Mouse (Mus musculus): ENCODE data around the gene Syk. TPM values are rescaled to one million over a fixed set of nuclear protein-coding genes. Genes with fewer than 3 reads are reported as not detected.

Gene Syk
- polyA plus RNA-seq, 1 experiment from 2014 or later = 1.8 TPM

GRCm38 (mm10) chr13:52551275-52551674 lies 31.7 kb upstream of the Syk start:
- Histone ChIP-seq H3K27me3 (replicated peaks) (no peaks in the 10 kb centered on the region), H3K9ac (no peak overlapping the region), H3K4me3 (no peak overlapping the region), H3K4me2 (no peak overlapping the region), H3K36me3 (replicated peaks) (no peaks in the 10 kb centered on the region), H3K9me3 (no peaks in the 10 kb centered on the region), H3K4me1 (no peaks in the 10 kb centered on the region), H3K27ac (no peak overlapping the region)
- 86% methylated on average over 9 of the region's 9 CpGs for WGBS
- ATAC-seq (replicated peaks) = no peak

- no peaks in the 10 kb centered on the region for H3K27me3 ChIP-seq (replicated peaks)
- no peak overlapping the region for H3K4me2 ChIP-seq
- ATAC-seq (replicated peaks) = peak; percentile 71
- H3K27ac ChIP-seq = peak overlapping the region; percentile 42
- no peak overlapping the region for H3K4me3 ChIP-seq
- H3K4me1 ChIP-seq = no peaks in the 10 kb centered on the region
- WGBS = 53% methylated on average over 9 of the region's 9 CpGs
- H3K9me3 ChIP-seq = no peaks in the 10 kb centered on the region
- H3K36me3 ChIP-seq (replicated peaks) = no peaks in the 10 kb centered on the region
- H3K9ac ChIP-seq = no peak overlapping the region
Observed at GRCm38 (mm10) chr13:52552822-52553477, 30.0 kb upstream of the Syk start.

DNA sequence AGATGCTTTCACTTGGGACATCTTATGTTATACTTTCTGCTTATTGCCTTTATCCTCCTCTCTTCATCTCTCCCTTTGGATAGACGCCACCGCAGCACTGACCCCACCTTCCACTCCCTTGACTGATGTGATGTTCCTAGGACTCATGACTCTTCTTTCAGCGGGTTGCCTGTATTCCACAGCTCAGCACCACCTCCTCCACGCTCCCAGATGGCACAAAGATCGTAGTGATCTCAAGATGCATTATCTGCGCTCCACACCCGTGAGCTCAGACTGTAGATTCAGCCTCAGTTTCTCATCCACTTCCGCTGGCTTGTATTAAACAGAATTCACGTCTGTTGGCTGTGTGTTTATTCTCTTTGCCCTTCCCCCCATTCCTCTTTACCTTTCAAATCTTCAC lies 28.3 kb upstream of the Syk start:
- no peak overlapping the region for H3K4me2 ChIP-seq
- ATAC-seq (replicated peaks) = no peak
- H3K9me3 ChIP-seq = no peaks in the 10 kb centered on the region
- no peak overlapping the region for H3K27ac ChIP-seq
- WGBS = 93% methylated on average over 9 of the region's 9 CpGs
- H3K4me1 ChIP-seq = no peaks in the 10 kb centered on the region
- H3K27me3 ChIP-seq (replicated peaks) = no peaks in the 10 kb centered on the region
- no peak overlapping the region for H3K9ac ChIP-seq
- no peaks in the 10 kb centered on the region for H3K36me3 ChIP-seq (replicated peaks)
- H3K4me3 ChIP-seq = no peak overlapping the region

DNA sequence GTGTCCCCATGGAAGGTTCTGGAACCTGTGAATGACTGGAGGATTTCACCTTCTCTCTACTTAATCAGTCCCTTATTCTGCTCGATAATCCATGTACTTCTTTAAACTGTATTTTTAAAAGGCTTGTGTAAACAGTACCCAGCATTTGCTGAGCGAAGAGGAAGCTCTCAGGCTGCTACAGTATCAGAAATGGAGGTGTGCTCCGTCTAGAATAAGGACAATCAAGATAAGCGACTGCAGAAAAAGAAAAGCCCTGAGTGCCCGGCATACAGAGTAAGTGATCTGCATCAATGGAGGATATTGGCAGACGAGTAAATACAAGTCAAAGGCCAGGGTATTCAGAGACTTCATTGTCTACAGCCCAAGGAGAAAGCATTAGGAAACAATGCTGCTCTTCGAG lies 25.6 kb upstream of the Syk start:
- no peak for ATAC-seq (replicated peaks)
- no peak overlapping the region for H3K9ac ChIP-seq
- no peak overlapping the region for H3K4me2 ChIP-seq
- WGBS = 57% methylated on average over 7 of the region's 7 CpGs
- H3K27me3 ChIP-seq (replicated peaks) = no peaks in the 10 kb centered on the region
- peaks cover 10% of the 10 kb centered on the region for H3K4me1 ChIP-seq
- no peaks in the 10 kb centered on the region for H3K9me3 ChIP-seq
- no peaks in the 10 kb centered on the region for H3K36me3 ChIP-seq (replicated peaks)
- H3K4me3 ChIP-seq = no peak overlapping the region
- H3K27ac ChIP-seq = no peak overlapping the region

GRCm38 (mm10) chr13:52561367-52562165 lies 21.4 kb upstream of the Syk start:
- H3K27me3 ChIP-seq (replicated peaks) = no peaks in the 10 kb centered on the region
- H3K27ac ChIP-seq = no peak overlapping the region
- 74% methylated on average over 8 of the region's 8 CpGs for WGBS
- no peak overlapping the region for H3K9ac ChIP-seq
- no peak for ATAC-seq (replicated peaks)
- no peaks in the 10 kb centered on the region for H3K9me3 ChIP-seq
- H3K4me3 ChIP-seq = no peak overlapping the region
- no peaks in the 10 kb centered on the region for H3K36me3 ChIP-seq (replicated peaks)
- peaks cover 12% of the 10 kb centered on the region for H3K4me1 ChIP-seq
- H3K4me2 ChIP-seq = no peak overlapping the region

DNA sequence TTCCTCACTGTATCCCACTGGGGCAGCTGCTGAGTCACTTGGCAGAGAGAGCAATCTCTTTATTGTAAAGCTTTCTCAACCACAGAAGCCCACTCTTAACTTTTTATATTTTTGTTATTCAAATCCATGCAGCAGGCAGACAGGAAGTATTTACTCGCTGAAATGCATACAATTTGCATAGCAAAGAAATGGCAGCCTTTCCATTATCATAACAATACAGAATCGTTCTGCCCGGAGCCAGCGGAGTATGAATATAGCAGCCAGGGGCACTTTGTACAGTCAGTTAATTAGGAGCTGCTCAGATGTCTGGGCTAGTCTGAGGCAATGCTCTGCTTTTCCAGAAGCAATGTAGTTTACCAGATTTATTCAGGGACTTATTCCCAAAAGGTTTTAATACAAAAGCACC lies 20.8 kb upstream of the Syk start:
- peaks cover 12% of the 10 kb centered on the region for H3K4me1 ChIP-seq
- no peaks in the 10 kb centered on the region for H3K36me3 ChIP-seq (replicated peaks)
- no peaks in the 10 kb centered on the region for H3K27me3 ChIP-seq (replicated peaks)
- H3K4me2 ChIP-seq = no peak overlapping the region
- H3K4me3 ChIP-seq = no peak overlapping the region
- 8% methylated on average over 4 of the region's 4 CpGs for WGBS
- H3K9me3 ChIP-seq = no peaks in the 10 kb centered on the region
- H3K9ac ChIP-seq = no peak overlapping the region
- ATAC-seq (replicated peaks) = peak; percentile 89
- H3K27ac ChIP-seq = 0 out of 2 replicates have a peak overlapping the region, but pooled peaks have one; percentile 37

GRCm38 (mm10) chr13:52565103-52565739 lies 17.8 kb upstream of the Syk start:
- no peaks in the 10 kb centered on the region for H3K27me3 ChIP-seq (replicated peaks)
- no peak overlapping the region for H3K27ac ChIP-seq
- H3K4me3 ChIP-seq = no peak overlapping the region
- H3K36me3 ChIP-seq (replicated peaks) = no peaks in the 10 kb centered on the region
- no peak overlapping the region for H3K4me2 ChIP-seq
- no peaks in the 10 kb centered on the region for H3K9me3 ChIP-seq
- peaks cover 12% of the 10 kb centered on the region for H3K4me1 ChIP-seq
- 74% methylated on average over 18 of the region's 18 CpGs for WGBS
- 0 out of 2 replicates have a peak, but pooled peaks have one; percentile 17 for ATAC-seq (replicated peaks)
- H3K9ac ChIP-seq = no peak overlapping the region

DNA sequence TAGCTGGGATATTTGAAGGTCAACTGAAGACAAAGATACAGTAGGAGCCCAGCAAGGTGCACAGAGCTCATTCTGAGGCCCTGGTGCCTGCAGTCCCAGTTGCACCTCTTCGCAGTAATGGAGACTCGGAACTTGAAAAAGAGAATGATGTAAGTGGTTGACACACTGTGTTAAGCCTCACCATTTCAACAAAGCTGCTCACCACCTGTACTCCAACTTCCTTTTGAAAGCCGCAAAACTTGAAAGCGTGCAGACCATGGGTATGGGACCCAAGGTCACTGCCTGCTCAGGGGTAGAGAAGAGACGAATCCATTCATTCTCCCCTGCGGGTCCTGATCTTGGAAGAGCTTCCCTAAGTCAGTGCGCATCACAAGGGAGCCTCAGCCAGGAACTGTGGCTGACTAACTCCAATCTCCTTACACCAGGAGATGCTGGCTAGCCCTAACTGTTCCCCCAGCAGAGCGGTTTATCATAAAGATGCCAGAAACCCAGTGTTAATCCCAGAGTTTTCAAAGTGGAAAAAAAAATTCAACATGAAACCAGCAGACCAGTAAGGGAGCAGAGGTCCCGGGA lies 16.7 kb upstream of the Syk start:
- Histone ChIP-seq H3K4me3 (no peak overlapping the region), H3K27ac (no peak overlapping the region), H3K36me3 (replicated peaks) (no peaks in the 10 kb centered on the region), H3K9ac (no peak overlapping the region), H3K27me3 (replicated peaks) (no peaks in the 10 kb centered on the region), H3K4me1 (peaks cover 12% of the 10 kb centered on the region), H3K9me3 (no peaks in the 10 kb centered on the region), H3K4me2 (no peak overlapping the region)
- 92% methylated on average over 9 of the region's 9 CpGs for WGBS
- no peak for ATAC-seq (replicated peaks)

GRCm38 (mm10) chr13:52566777-52567176 lies 16.2 kb upstream of the Syk start:
- H3K9ac ChIP-seq = no peak overlapping the region
- ATAC-seq (replicated peaks) = no peak
- H3K4me1 ChIP-seq = peaks cover 8% of the 10 kb centered on the region
- H3K9me3 ChIP-seq = no peaks in the 10 kb centered on the region
- 78% methylated on average over 7 of the region's 7 CpGs for WGBS
- H3K36me3 ChIP-seq (replicated peaks) = no peaks in the 10 kb centered on the region
- no peak overlapping the region for H3K4me2 ChIP-seq
- H3K27me3 ChIP-seq (replicated peaks) = no peaks in the 10 kb centered on the region
- no peak overlapping the region for H3K4me3 ChIP-seq
- no peak overlapping the region for H3K27ac ChIP-seq

DNA sequence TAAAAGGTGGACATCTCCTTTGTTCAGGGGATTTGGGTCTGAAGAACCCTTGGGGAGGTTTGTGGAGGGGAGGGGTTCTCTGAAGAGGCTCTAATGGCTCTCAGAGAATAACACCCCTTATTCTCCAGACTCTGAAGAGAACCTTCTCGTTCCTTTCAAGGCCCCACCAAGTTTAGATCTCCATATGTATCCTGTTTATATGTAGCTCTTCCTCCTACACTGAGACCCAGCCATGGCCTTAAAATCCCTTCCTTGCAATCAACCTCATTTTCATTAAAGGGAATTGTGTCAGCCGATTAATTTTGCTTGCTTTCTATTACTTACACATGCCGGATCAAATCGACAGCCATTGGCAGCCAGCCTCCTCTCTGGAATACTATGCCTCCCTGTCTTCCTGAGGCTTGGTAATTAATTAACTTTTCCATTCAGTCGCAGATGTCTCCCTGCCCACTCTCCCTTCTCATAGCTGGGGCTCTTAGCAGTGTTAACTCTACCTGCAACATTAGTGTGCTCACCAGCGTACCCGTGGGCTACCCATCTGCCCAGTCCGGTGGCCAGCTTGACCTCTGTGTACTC lies 13.7 kb upstream of the Syk start:
- Histone ChIP-seq H3K27me3 (replicated peaks) (0 out of 2 replicates have a peak, but pooled peaks cover under 1% of the 10 kb centered on the region), H3K4me2 (no peak overlapping the region), H3K9ac (no peak overlapping the region), H3K4me1 (no peaks in the 10 kb centered on the region), H3K4me3 (no peak overlapping the region), H3K27ac (no peak overlapping the region), H3K36me3 (replicated peaks) (no peaks in the 10 kb centered on the region), H3K9me3 (no peaks in the 10 kb centered on the region)
- no peak for ATAC-seq (replicated peaks)
- WGBS = 66% methylated on average over 8 of the region's 8 CpGs

DNA sequence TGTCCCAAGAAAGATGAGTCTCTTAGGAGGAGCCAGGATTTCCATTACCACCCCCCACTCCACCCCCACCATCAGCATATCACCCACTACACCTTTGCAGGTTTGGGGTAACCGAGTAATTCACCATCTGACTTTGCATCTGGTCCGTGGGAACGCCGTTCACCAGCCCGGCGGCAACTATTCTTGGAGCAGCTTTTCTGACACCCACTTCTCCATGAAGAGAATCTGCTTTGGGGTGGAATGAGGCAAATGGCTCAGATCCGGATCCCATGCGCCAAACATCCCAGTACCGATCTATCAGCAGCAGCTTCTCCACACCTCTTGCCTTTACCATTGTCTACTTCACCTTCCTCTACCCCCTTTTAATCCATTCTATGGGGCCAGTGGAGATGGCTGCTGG lies 12.7 kb upstream of the Syk start:
- Histone ChIP-seq H3K27me3 (replicated peaks) (0 out of 2 replicates have a peak, but pooled peaks cover 3% of the 10 kb centered on the region), H3K4me3 (no peak overlapping the region), H3K4me2 (no peak overlapping the region), H3K36me3 (replicated peaks) (no peaks in the 10 kb centered on the region), H3K4me1 (no peaks in the 10 kb centered on the region), H3K9ac (no peak overlapping the region), H3K27ac (no peak overlapping the region), H3K9me3 (no peaks in the 10 kb centered on the region)
- WGBS = 94% methylated on average over 9 of the region's 9 CpGs
- no peak for ATAC-seq (replicated peaks)
